Mouse (Mus musculus) forebrain, embryonic 10.5 days (tissue): Measurements from ENCODE around the gene Nol4l. TPM values are rescaled to one million over a fixed set of nuclear protein-coding genes. Genes with fewer than 3 reads are reported as not detected.

Experiments used
- DNase-seq: peaks from one replicate; pipeline ENCODE4 v3.0.0-alpha.2; 2017; ENCODE audit warnings: low spot score; ENCODE audit errors: extremely low spot score
- H3K27ac ChIP-seq: fragments of 300-500 bp; sonication (generic); 2 replicates; pipeline ENCODE4 v1.5.1; 2016; ENCODE audit warnings: mild to moderate bottlenecking
- H3K27me3 ChIP-seq: fragments of 300-500 bp; sonication (generic); 2 replicates; pipeline ENCODE4 v1.6.1; 2016; ENCODE audit warnings: mild to moderate bottlenecking; ENCODE audit not compliant: poor library complexity, severe bottlenecking
- H3K36me3 ChIP-seq: fragments of 300-500 bp; sonication (generic); replicated peaks from 2 replicates; pipeline ENCODE4 v1.6.1; 2016; ENCODE audit warnings: mild to moderate bottlenecking, moderate library complexity
- H3K4me1 ChIP-seq: fragments of 300-500 bp; sonication (generic); 2 replicates; pipeline ENCODE4 v1.6.1; 2016
- H3K4me3 ChIP-seq: fragments of 300-500 bp; sonication (generic); 2 replicates; pipeline ENCODE4 v1.5.1; 2016; ENCODE audit warnings: mild to moderate bottlenecking, moderate library complexity
- H3K9me3 ChIP-seq: fragments of 300-500 bp; sonication (generic); 2 replicates; pipeline ENCODE4 v1.6.1; 2016; ENCODE audit warnings: mild to moderate bottlenecking, moderate library complexity
- WGBS: fragments of 180-500 bp; shearing (Covaris S2); methylation state at CpG from one replicate; pipeline ENCODE4 v1.1.7; 2016; 5-methylcytosine and 5-hydroxymethylcytosine counted together
- polyA plus RNA-seq: library from polyadenylated mRNA; unstranded; fragments of >200 nt; fragmentation: Nextera tagmentation; extraction: Ambion mirVana; gene quantifications from 2 replicates; pipeline ENCODE4 v1.2.1, GENCODE M21; 2016

Gene Nol4l
- 11.7 and 12.3 TPM in 2 replicates for polyA plus RNA-seq

- Histone ChIP-seq H3K36me3 (no peaks in the 10 kb centered on the region), H3K4me3 (peak within 1 kb of the TSS; percentile 79), H3K27me3 (peaks cover 74% of the 10 kb centered on the region), H3K9me3 (no peaks in the 10 kb centered on the region), H3K4me1 (peaks cover 54% of the 10 kb centered on the region), H3K27ac (peak within 1 kb of the TSS; percentile 92)
- under 1% methylated on average over 56 of the region's 86 CpGs for WGBS
- peak; percentile 48 for DNase-seq
Observed at GRCm38 (mm10) chr2:153529931-153530766, at the start of gene Nol4l. TSS of gene Nol4l (minus strand) at chr2:153529971.

- Histone ChIP-seq H3K9me3 (no peaks in the 10 kb centered on the region), H3K4me3 (no peak overlapping the region), H3K27ac (peak overlapping the region; percentile 52), H3K27me3 (peaks cover 9% of the 10 kb centered on the region; the same call in 1 of the 2 replicates), H3K36me3 (no peaks in the 10 kb centered on the region), H3K4me1 (peaks cover 33% of the 10 kb centered on the region)
- 78% methylated on average over 4 of the region's 4 CpGs for WGBS
- DNase-seq: no peak
Observed at GRCm38 (mm10) chr2:153577122-153577521, 47.4 kb upstream of the Nol4l start.

GRCm38 (mm10) chr2:153576150-153576549 is 46.4 kb upstream of the Nol4l start:
- Histone ChIP-seq H3K27ac (0 out of 2 replicates have a peak overlapping the region, but pooled peaks have one; percentile 62), H3K36me3 (no peaks in the 10 kb centered on the region), H3K27me3 (peaks cover under 1% of the 10 kb centered on the region; the same call in 1 of the 2 replicates), H3K4me1 (peaks cover 33% of the 10 kb centered on the region), H3K9me3 (no peaks in the 10 kb centered on the region), H3K4me3 (no peak overlapping the region)
- WGBS: 81% methylated on average over 3 of the region's 3 CpGs
- no peak for DNase-seq

- DNase-seq: no peak
- H3K36me3 ChIP-seq: no peaks in the 10 kb centered on the region
- H3K27me3 ChIP-seq: no peaks in the 10 kb centered on the region
- H3K9me3 ChIP-seq: no peaks in the 10 kb centered on the region
- H3K27ac ChIP-seq: peak overlapping the region; percentile 62; the same call in 1 of the 2 replicates
- H3K4me3 ChIP-seq: no peak overlapping the region
- H3K4me1 ChIP-seq: peaks cover 27% of the 10 kb centered on the region
- 50% methylated on average over 6 of the region's 6 CpGs for WGBS
Observed at GRCm38 (mm10) chr2:153575554-153575953, 45.8 kb upstream of the Nol4l start.

GRCm38 (mm10) chr2:153573101-153573500 is 43.3 kb upstream of the Nol4l start:
- Histone ChIP-seq H3K4me3 (no peak overlapping the region), H3K36me3 (no peaks in the 10 kb centered on the region), H3K9me3 (no peaks in the 10 kb centered on the region), H3K4me1 (peaks cover 24% of the 10 kb centered on the region), H3K27ac (no peak overlapping the region), H3K27me3 (no peaks in the 10 kb centered on the region)
- DNase-seq: no peak
- 90% methylated on average over 9 of the region's 9 CpGs for WGBS

- H3K27me3 ChIP-seq: no peaks in the 10 kb centered on the region
- no peaks in the 10 kb centered on the region for H3K9me3 ChIP-seq
- 94% methylated on average over 6 of the region's 6 CpGs for WGBS
Observed at GRCm38 (mm10) chr2:153568541-153568940, 38.8 kb upstream of the Nol4l start.

GRCm38 (mm10) chr2:153568013-153568412 is 38.2 kb upstream of the Nol4l start:
- Histone ChIP-seq H3K4me3 (no peak overlapping the region), H3K36me3 (no peaks in the 10 kb centered on the region), H3K27ac (peak overlapping the region; percentile 40; the same call in 1 of the 2 replicates), H3K4me1 (peaks cover 8% of the 10 kb centered on the region; the same call in 1 of the 2 replicates), H3K9me3 (no peaks in the 10 kb centered on the region), H3K27me3 (no peaks in the 10 kb centered on the region)
- 86% methylated on average over 4 of the region's 4 CpGs for WGBS
- no peak for DNase-seq

More at GRCm38 (mm10) chr2:153568541-153568940, 38.8 kb upstream of the Nol4l start:
- DNase-seq: no peak
- Histone ChIP-seq H3K4me1 (peaks cover 8% of the 10 kb centered on the region; the same call in 1 of the 2 replicates), H3K27ac (peak overlapping the region; percentile 54; the same call in 1 of the 2 replicates), H3K36me3 (no peaks in the 10 kb centered on the region), H3K4me3 (no peak overlapping the region)

GRCm38 (mm10) chr2:153564343-153564742 is 34.6 kb upstream of the Nol4l start:
- no peak overlapping the region for H3K27ac ChIP-seq
- H3K9me3 ChIP-seq: no peaks in the 10 kb centered on the region
- H3K27me3 ChIP-seq: peaks cover 30% of the 10 kb centered on the region
- H3K36me3 ChIP-seq: no peaks in the 10 kb centered on the region
- DNase-seq: no peak
- H3K4me1 ChIP-seq: peaks cover 35% of the 10 kb centered on the region
- 81% methylated on average over 3 of the region's 3 CpGs for WGBS
- no peak overlapping the region for H3K4me3 ChIP-seq

- Histone ChIP-seq H3K36me3 (no peaks in the 10 kb centered on the region), H3K4me3 (peak overlapping the region; percentile 35), H3K4me1 (peaks cover 36% of the 10 kb centered on the region), H3K27ac (peak overlapping the region; percentile 69), H3K9me3 (no peaks in the 10 kb centered on the region), H3K27me3 (peaks cover 42% of the 10 kb centered on the region)
- WGBS: 45% methylated on average over 5 of the region's 5 CpGs
- no peak for DNase-seq
Observed at GRCm38 (mm10) chr2:153561564-153561963, 31.8 kb upstream of the Nol4l start.

- Histone ChIP-seq H3K4me3 (peak overlapping the region; percentile 35), H3K4me1 (peaks cover 43% of the 10 kb centered on the region), H3K36me3 (no peaks in the 10 kb centered on the region), H3K9me3 (no peaks in the 10 kb centered on the region), H3K27ac (peak overlapping the region; percentile 69), H3K27me3 (peaks cover 42% of the 10 kb centered on the region)
- no peak for DNase-seq
- WGBS: 16% methylated on average over 21 of the region's 21 CpGs
Observed at GRCm38 (mm10) chr2:153560664-153561541, 31.1 kb upstream of the Nol4l start.

- Histone ChIP-seq H3K4me3 (no peak overlapping the region), H3K4me1 (peaks cover 44% of the 10 kb centered on the region), H3K27me3 (peaks cover 42% of the 10 kb centered on the region), H3K27ac (no peak overlapping the region), H3K36me3 (no peaks in the 10 kb centered on the region), H3K9me3 (no peaks in the 10 kb centered on the region)
- WGBS: 78% methylated on average over 8 of the region's 8 CpGs
- DNase-seq: no peak
Observed at GRCm38 (mm10) chr2:153559613-153560152, 29.9 kb upstream of the Nol4l start.

- peaks cover 44% of the 10 kb centered on the region for H3K4me1 ChIP-seq
- WGBS: 77% methylated on average over 6 of the region's 6 CpGs
- H3K27ac ChIP-seq: no peak overlapping the region
Observed at GRCm38 (mm10) chr2:153558464-153558863, 28.7 kb upstream of the Nol4l start.

More at GRCm38 (mm10) chr2:153558464-153558863, 28.7 kb upstream of the Nol4l start:
- no peaks in the 10 kb centered on the region for H3K9me3 ChIP-seq
- peaks cover 42% of the 10 kb centered on the region for H3K27me3 ChIP-seq
- no peak overlapping the region for H3K4me3 ChIP-seq
- H3K36me3 ChIP-seq: no peaks in the 10 kb centered on the region
- no peak for DNase-seq
